Mouse (Mus musculus): ENCODE data around the gene Aprt. TPM values are rescaled to one million over a fixed set of nuclear protein-coding genes. Genes with fewer than 3 reads are reported as not detected.
A peak's percentile ranks its signal among the peaks of the same experiment; 100 is the strongest.

The Aprt gene
- polyA plus RNA-seq, 2 experiments, result 87.5 to 197 TPM

- Histone ChIP-seq H3K4me2 (ENCODE audit: low read depth) (peak within 1 kb of the TSS; percentile 97), H3K4me3 (ENCODE audit: insufficient read depth in 1 of 2, low read depth in 2 of 2, low read length in 2 of 2) (peak within 1 kb of the TSS; percentile 77 to 96)
- ATAC-seq (ENCODE audit: insufficient read depth), result peak; percentile 92
These were observed 9.2 kb downstream of the Aprt start, which contains the start of gene Cdt1 for GRCm38 (mm10) chr8:122567361-122568108. TSS of gene Cdt1 (plus strand) at chr8:122568015.

GRCm38 (mm10) chr8:122566766-122567165, 9.9 kb downstream of the Aprt start:
- DNase-seq (ENCODE audit: low read depth in 3 of 3, low spot score in 3 of 3) (no peak), ATAC-seq (ENCODE audit: insufficient read depth) (no peak)
- H3K27me3 ChIP-seq (ENCODE audit: control insufficient read depth, insufficient read depth, low read length), result no peaks in the 10 kb centered on the region
- H3K4me1 ChIP-seq (replicated peaks; ENCODE audit: control insufficient read depth in 2 of 2, insufficient read depth in 2 of 2, low read length in 1 of 2), result peaks cover 13 to 17% of the 10 kb centered on the region in 2 experiments
- TF ChIP-seq CTCF (IDR thresholded peaks at IDR 0.05; ENCODE audit: low read depth), result no peak
- no peak for TF ChIP-seq EP300 (IDR thresholded peaks at IDR 0.05; ENCODE audit: low read depth)
- H3K4me2 ChIP-seq (ENCODE audit: low read depth), result peak overlapping the region; percentile 97
- peak overlapping the region; percentile 75 for H3K9ac ChIP-seq (replicated peaks)
- H3K4me3 ChIP-seq (ENCODE audit: insufficient read depth in 1 of 2, low read depth in 2 of 2, low read length in 2 of 2), result peak overlapping the region; percentile 77 to 96
- peak overlapping the region; percentile 16 for H3K27ac ChIP-seq
- H3K9me3 ChIP-seq (ENCODE audit: control insufficient read depth, low read length), result no peaks in the 10 kb centered on the region
- 18% methylated on average over 6 of the region's 6 CpGs for WGBS (ENCODE audit: insufficient replicate concordance)
- peaks cover 29% of the 10 kb centered on the region for H3K36me3 ChIP-seq (replicated peaks; ENCODE audit: control insufficient read depth, insufficient read depth, low read depth)

More at GRCm38 (mm10) chr8:122567361-122568108, 9.2 kb downstream of the Aprt start, which contains the start of gene Cdt1:
- H3K27ac ChIP-seq, result peak within 1 kb of the TSS; percentile 81
- under 1% methylated on average over 62 of the region's 62 CpGs for WGBS (ENCODE audit: insufficient replicate concordance)
- H3K9me3 ChIP-seq (ENCODE audit: control insufficient read depth, low read length), result no peaks in the 10 kb centered on the region
- peaks cover 37% of the 10 kb centered on the region for H3K36me3 ChIP-seq (replicated peaks; ENCODE audit: control insufficient read depth, insufficient read depth, low read depth)
- TF ChIP-seq CTCF (IDR thresholded peaks at IDR 0.05; ENCODE audit: low read depth), result no peak
- TF ChIP-seq EP300 (IDR thresholded peaks at IDR 0.05; ENCODE audit: low read depth), result peak; percentile 34; the same call in 1 of the 2 replicates
- peak; percentile 90 to 91 (median 90) for DNase-seq (ENCODE audit: low read depth in 3 of 3, low spot score in 3 of 3)
- peaks cover 13 to 19% of the 10 kb centered on the region in 2 experiments for H3K4me1 ChIP-seq (replicated peaks; ENCODE audit: control insufficient read depth in 2 of 2, insufficient read depth in 2 of 2, low read length in 1 of 2)
- H3K9ac ChIP-seq (replicated peaks), result peak within 1 kb of the TSS; percentile 99
- no peaks in the 10 kb centered on the region for H3K27me3 ChIP-seq (ENCODE audit: control insufficient read depth, insufficient read depth, low read length)

GRCm38 (mm10) chr8:122564363-122565352, 12.1 kb downstream of the Aprt start:
- Histone ChIP-seq H3K27ac (no peak overlapping the region), H3K4me3 (ENCODE audit: insufficient read depth in 1 of 2, low read depth in 2 of 2, low read length in 2 of 2) (no peak overlapping the region), H3K36me3 (replicated peaks; ENCODE audit: control insufficient read depth, insufficient read depth, low read depth) (peaks cover 8% of the 10 kb centered on the region), H3K9ac (replicated peaks) (no peak overlapping the region), H3K4me1 (replicated peaks; ENCODE audit: control insufficient read depth in 2 of 2, insufficient read depth in 2 of 2, low read length in 1 of 2) (peaks cover 13 to 15% of the 10 kb centered on the region in 2 experiments), H3K4me2 (ENCODE audit: low read depth) (no peak overlapping the region), H3K9me3 (ENCODE audit: control insufficient read depth, low read length) (no peaks in the 10 kb centered on the region), H3K27me3 (ENCODE audit: control insufficient read depth, insufficient read depth, low read length) (no peaks in the 10 kb centered on the region)
- WGBS (ENCODE audit: insufficient replicate concordance), result 63% methylated on average over 25 of the region's 25 CpGs
- TF ChIP-seq CTCF (IDR thresholded peaks at IDR 0.05; ENCODE audit: low read depth) (no peak), EP300 (IDR thresholded peaks at IDR 0.05; ENCODE audit: low read depth) (no peak)
- DNase-seq (ENCODE audit: low read depth in 3 of 3, low spot score in 3 of 3), result no peak
- ATAC-seq (ENCODE audit: insufficient read depth), result no peak

- no peak overlapping the region for H3K4me2 ChIP-seq (ENCODE audit: low read depth)
- 38% methylated on average over 5 of the region's 5 CpGs for WGBS (ENCODE audit: insufficient replicate concordance)
- no peak for ATAC-seq (ENCODE audit: insufficient read depth)
- H3K27ac ChIP-seq, result no peak overlapping the region
- no peak overlapping the region for H3K9ac ChIP-seq (replicated peaks)
- no peak overlapping the region for H3K4me3 ChIP-seq (ENCODE audit: insufficient read depth in 1 of 2, low read depth in 2 of 2, low read length in 2 of 2)
- H3K4me1 ChIP-seq (replicated peaks; ENCODE audit: control insufficient read depth in 2 of 2, insufficient read depth in 2 of 2, low read length in 1 of 2), result peaks cover 9 to 16% of the 10 kb centered on the region in 2 experiments
- H3K27me3 ChIP-seq (ENCODE audit: control insufficient read depth, insufficient read depth, low read length), result no peaks in the 10 kb centered on the region
- no peaks in the 10 kb centered on the region for H3K36me3 ChIP-seq (replicated peaks; ENCODE audit: control insufficient read depth, insufficient read depth, low read depth)
- no peak for DNase-seq (ENCODE audit: low read depth in 3 of 3, low spot score in 3 of 3)
- TF ChIP-seq EP300 (IDR thresholded peaks at IDR 0.05; ENCODE audit: low read depth) (no peak), CTCF (IDR thresholded peaks at IDR 0.05; ENCODE audit: low read depth) (no peak)
- no peaks in the 10 kb centered on the region for H3K9me3 ChIP-seq (ENCODE audit: control insufficient read depth, low read length)
These were observed 15.5 kb downstream of the Aprt start for GRCm38 (mm10) chr8:122561199-122561598.
